Mouse (Mus musculus): ENCODE measurements around the gene Zgrf1. TPM values are rescaled to one million over a fixed set of nuclear protein-coding genes. Genes with fewer than 3 reads are reported as not detected.

Zgrf1 gene
- total RNA-seq, 2 experiments from 2014 or later: 0.77 to 0.78 TPM

DNA sequence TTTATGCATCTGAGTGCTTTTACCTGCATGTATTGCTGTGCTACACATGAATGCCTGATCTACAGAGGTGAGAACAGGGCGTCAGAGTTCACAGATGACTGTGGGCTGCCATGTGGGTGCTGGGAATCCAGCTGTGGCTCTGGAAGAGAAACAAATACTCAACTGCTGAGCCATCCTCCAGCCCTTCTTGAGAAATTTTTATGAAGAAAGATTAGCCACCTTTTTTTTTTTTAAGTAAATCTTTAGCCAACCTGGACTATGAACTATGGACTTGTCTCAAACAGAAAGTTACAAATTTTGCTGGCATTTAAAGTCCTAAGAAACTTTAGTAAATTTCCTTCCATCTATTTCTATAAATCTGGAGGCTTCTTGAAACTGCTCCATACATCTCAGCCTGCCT, 43.8 kb downstream of the Zgrf1 start:
- intact Hi-C loops (cut with DNase I): no loop called here
- no peak overlapping the region for H3K27ac ChIP-seq

DNA sequence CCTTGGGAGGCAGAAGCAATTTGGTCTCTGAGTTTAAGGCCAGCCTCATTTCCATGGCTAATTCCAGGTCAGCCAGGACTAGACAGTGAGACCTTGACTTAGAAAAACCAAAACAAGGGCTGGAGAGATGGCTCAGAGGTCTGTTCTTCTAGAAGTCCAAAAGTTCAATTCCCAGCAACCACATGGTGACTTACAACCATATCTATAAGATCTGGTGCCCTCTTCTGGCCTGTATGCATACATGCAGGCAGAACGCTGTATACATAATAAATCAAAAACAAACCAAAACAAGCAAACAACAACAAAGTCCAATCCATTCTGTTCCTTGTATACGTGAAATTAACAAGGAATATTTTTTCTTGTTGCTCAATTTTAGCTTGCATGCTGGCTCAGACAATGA, 54.8 kb downstream of the Zgrf1 start:
- no peak for DNase-seq
- intact Hi-C loops (cut with DNase I): no loop called here
- H3K27ac ChIP-seq: no peak overlapping the region
- peak; percentile 53 for TF ChIP-seq CTCF (IDR thresholded peaks at IDR 0.05)
- no peak overlapping the region for H3K4me3 ChIP-seq

More for the DNA sequence above, 43.8 kb downstream of the Zgrf1 start:
- TF ChIP-seq CTCF (IDR thresholded peaks at IDR 0.05): no peak
- no peak overlapping the region for H3K4me3 ChIP-seq
- no peak for DNase-seq

- peak overlapping the region; percentile 57 for H3K4me3 ChIP-seq
- H3K27ac ChIP-seq: no peak overlapping the region
- TF ChIP-seq CTCF (IDR thresholded peaks at IDR 0.05): peak; percentile 92
- intact Hi-C loops (cut with DNase I): loop anchor here (2.0 kb wide), 2 partner anchors 134 to 324 kb away; no protein-coding TSS in a partner anchor
- DNase-seq: peak; percentile 72
Observed at GRCm38 (mm10) chr3:127625296-127625695, 72.0 kb downstream of the Zgrf1 start.

GRCm38 (mm10) chr3:127625701-127626399, 72.6 kb downstream of the Zgrf1 start:
- intact Hi-C loops (cut with DNase I): loop anchor here (2.0 kb wide), 2 partner anchors 133 to 323 kb away; no protein-coding TSS in a partner anchor
- DNase-seq: peak; percentile 22

GRCm38 (mm10) chr3:127626524-127626923, 73.2 kb downstream of the Zgrf1 start:
- intact Hi-C loops (cut with DNase I): no loop called here
- no peak for TF ChIP-seq CTCF (IDR thresholded peaks at IDR 0.05)
- no peak for DNase-seq
- no peak overlapping the region for H3K4me3 ChIP-seq
- no peak overlapping the region for H3K27ac ChIP-seq

More at GRCm38 (mm10) chr3:127625701-127626399, 72.6 kb downstream of the Zgrf1 start:
- no peak overlapping the region for H3K27ac ChIP-seq
- TF ChIP-seq CTCF (IDR thresholded peaks at IDR 0.05): no peak
- peak overlapping the region; percentile 57 for H3K4me3 ChIP-seq

DNA sequence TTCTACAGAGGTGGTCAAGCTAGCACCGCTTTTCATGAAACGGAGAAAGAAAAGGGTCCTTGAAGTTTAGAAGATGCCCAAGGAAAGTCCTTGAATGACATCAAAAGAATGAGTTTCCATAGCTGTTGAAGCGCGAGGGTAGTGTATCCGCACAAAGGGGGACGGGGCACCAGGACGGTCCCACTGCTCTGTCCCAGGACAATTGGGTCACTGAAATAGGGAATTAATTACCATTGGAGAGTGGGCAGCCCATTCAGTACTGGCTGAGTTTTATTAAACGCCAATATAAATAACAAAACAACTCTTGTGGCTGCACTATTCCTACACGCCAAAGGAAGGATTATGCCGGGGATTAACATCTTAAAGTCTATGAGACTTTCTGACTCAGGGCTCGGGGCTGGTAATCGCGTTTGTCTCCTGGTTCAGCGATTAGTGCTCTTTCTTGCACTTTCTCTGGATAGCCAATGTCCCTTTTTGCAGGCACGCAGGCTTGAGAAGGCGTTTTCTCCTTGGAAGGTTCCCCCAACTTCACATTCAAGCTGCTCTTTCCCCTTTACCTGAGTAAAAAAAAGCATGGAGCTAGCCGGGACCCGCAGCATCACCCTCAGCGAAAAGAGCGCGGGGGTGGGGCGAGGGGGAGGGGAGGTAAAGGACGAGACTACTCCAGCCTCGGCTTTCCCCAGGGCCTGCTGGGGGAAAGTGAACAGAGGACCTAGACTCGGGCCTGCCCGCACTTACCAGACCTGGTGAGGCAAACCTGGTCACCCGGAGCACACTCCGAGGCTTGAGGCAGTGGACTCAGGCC, 74.1 kb downstream of the Zgrf1 start:
- no peak for TF ChIP-seq CTCF (IDR thresholded peaks at IDR 0.05)
- Histone ChIP-seq H3K27ac (no peak overlapping the region), H3K4me3 (no peak overlapping the region)
- intact Hi-C loops (cut with DNase I): no loop called here
- DNase-seq: no peak

DNA sequence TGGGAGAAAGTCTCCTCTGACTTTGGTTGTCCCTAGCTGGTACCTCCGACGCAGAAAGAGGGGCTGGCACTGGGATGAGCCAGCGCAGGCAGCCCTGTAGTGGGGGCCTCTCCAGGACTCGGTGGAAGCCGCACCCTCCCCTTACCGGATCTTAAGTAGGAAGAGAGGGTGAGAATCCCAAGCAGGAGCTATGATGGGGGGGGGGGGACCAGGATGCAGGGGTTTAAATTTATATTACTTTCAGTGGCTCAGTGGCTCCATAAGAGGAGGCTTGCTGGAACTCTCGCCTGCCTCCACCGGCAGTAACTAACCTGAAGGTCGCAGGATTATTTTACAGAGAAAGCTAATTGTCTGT, 74.6 kb downstream of the Zgrf1 start:
- intact Hi-C loops (cut with DNase I): no loop called here
- H3K4me3 ChIP-seq: no peak overlapping the region
- TF ChIP-seq CTCF (IDR thresholded peaks at IDR 0.05): no peak

GRCm38 (mm10) chr3:127628311-127629184, 75.3 kb downstream of the Zgrf1 start:
- no peak for DNase-seq
- H3K27ac ChIP-seq: no peak overlapping the region
- no peak overlapping the region for H3K4me3 ChIP-seq
- TF ChIP-seq CTCF (IDR thresholded peaks at IDR 0.05): no peak
- intact Hi-C loops (cut with DNase I): no loop called here

More for the DNA sequence above, 74.6 kb downstream of the Zgrf1 start:
- H3K27ac ChIP-seq: no peak overlapping the region
- DNase-seq: no peak

DNA sequence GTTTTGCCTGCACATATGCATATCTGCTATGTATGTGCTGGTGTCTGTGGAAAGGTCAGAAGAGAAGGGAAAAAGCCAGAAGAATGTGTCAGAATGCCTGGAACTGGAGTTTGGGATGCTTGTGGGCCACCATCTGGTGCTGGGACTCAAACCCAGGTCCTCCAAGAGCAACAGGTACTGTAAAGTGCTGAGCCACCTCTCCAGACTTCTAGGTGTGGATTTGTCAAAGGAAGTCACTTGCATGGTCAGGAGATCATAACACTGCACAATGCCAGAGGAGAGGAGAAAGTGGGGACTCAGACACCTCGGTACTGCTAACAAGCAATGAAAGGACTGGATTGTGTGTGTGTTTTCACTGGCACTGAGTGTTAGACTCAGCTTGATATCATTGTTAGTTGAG, 76.9 kb downstream of the Zgrf1 start:
- no peak for DNase-seq
- no peak overlapping the region for H3K27ac ChIP-seq
- H3K4me3 ChIP-seq: no peak overlapping the region
- intact Hi-C loops (cut with DNase I): no loop called here
- TF ChIP-seq CTCF (IDR thresholded peaks at IDR 0.05): no peak

- no peak for TF ChIP-seq CTCF (IDR thresholded peaks at IDR 0.05)
- Histone ChIP-seq H3K27ac (no peak overlapping the region), H3K4me3 (no peak overlapping the region)
- DNase-seq: no peak
- intact Hi-C loops (cut with DNase I): no loop called here
Observed at GRCm38 (mm10) chr3:127630735-127631372, 77.6 kb downstream of the Zgrf1 start.

DNA sequence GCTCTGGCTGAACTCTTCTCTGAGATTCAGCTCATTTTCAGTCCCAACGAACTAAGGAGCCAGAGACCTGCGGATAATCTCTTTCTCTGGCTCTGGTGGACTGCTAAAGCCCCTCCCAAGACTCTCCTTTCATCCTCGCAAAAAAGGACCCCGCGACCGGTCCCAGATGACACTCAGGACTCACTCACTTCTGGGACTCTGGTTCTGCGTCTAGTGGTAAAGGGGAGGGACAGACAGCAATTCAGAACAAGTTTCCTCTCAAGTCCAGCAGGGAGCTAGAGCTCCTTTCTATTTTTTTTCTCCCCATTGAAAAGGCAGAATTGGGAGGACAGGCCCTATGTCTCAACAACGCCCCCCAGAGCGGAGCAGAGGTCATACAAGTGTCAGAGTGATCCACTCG, 78.3 kb downstream of the Zgrf1 start:
- Histone ChIP-seq H3K4me3 (no peak overlapping the region), H3K27ac (no peak overlapping the region)
- DNase-seq: no peak
- intact Hi-C loops (cut with DNase I): no loop called here
- TF ChIP-seq CTCF (IDR thresholded peaks at IDR 0.05): no peak

DNA sequence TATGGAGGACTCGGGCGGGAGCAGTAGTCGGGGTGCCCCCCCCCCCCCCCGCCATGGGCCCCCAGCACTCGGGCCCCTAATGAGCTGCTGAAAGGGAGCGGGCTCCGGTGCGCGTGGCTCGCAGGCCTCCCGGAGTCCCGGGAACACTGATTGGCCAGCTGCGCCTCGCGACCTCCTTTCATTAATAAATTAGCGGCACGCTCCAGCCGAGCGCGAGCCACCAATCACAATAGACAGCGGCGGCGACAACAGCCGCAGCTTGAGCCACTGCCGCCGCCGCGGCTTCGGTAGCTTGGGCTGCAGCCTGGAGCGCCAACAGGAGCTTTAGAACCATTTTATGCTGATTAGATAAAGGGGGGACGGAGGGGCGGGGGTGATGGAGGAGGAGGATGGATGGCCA, 79.2 kb downstream of the Zgrf1 start:
- intact Hi-C loops (cut with DNase I): no loop called here
- DNase-seq: peak; percentile 37
- no peak for TF ChIP-seq CTCF (IDR thresholded peaks at IDR 0.05)
- no peak overlapping the region for H3K27ac ChIP-seq
- peak overlapping the region; percentile 75 for H3K4me3 ChIP-seq
